Mouse (Mus musculus): ENCODE data around the gene Gab3.
"Not testable (repeated sequence)": the region's sequence is repeated elsewhere in the genome, so short reads cannot be mapped to it uniquely, and the experiment has no call there.

Gab3 gene

GRCm38 (mm10) chrX:75034054-75034453 lies 51.2 kb downstream of the Gab3 start:
- DNase-seq = not testable (repeated sequence)

- no peak for DNase-seq
Measured at GRCm38 (mm10) chrX:74983734-74984133, 101.5 kb downstream of the Gab3 start.

GRCm38 (mm10) chrX:74962899-74963298 lies 122.4 kb downstream of the Gab3 start:
- not testable (repeated sequence) for DNase-seq

GRCm38 (mm10) chrX:74959161-74959560 lies 126.1 kb downstream of the Gab3 start:
- DNase-seq = not testable (repeated sequence)
